Mouse (Mus musculus): ENCODE results near the gene Rgs6.

DNA sequence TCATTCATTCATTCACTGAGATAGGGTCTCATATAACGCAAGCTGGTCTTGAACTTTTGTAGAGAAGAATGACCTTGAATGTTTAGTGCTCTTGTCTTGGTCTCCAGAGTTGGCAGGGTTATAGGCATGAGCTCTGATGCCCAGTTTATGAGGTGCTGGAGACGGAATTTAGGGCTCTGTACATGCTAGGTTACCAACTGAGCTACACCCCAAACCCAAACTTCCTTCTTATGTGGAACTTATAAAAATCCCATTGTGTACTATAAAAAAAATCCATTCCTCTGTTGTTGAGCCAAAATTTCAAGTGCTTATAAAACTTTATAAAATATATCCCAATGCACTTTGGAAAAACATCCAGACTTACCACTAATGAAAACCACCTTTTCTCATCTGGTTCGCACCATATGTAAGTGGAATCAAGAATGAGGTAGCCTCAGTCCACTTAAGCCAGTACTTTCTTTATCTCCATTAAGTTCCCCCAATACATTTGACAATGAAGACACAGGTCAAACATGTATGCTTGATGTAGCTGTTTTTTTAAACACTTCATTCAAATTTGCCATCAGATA is 260.3 kb downstream of the Rgs6 start:
- no peak for TF ChIP-seq POLR2A (IDR thresholded peaks at IDR 0.05; ENCODE audit: low read depth, low read length)
- TF ChIP-seq CTCF (conservative IDR thresholded peaks at IDR 0.05; ENCODE audit: insufficient read depth, insufficient read length, low read depth, low read length): no peak

Measured in kidney, adult 2 months (tissue).